Mouse (Mus musculus) ES-CJ7 (cell line): ENCODE measurements around the gene Ucp3.

Experiments
- DNase-seq: peaks from one replicate; pipeline ENCODE4 v3.0.0; 2011; ENCODE audit warnings: low read depth, low spot score

Ucp3 gene

GRCm38 (mm10) chr7:100472777-100473176, at the start of gene Ucp3:
Gene Ucp3 (plus strand): TSS chr7:100472990.
- no peak for DNase-seq

GRCm38 (mm10) chr7:100425795-100426194, 47.0 kb upstream of the Ucp3 start:
- DNase-seq = no peak

- DNase-seq = peak; percentile 61
Measured at GRCm38 (mm10) chr7:100429102-100429501, 43.7 kb upstream of the Ucp3 start.

- peak; percentile 33 for DNase-seq
Measured at GRCm38 (mm10) chr7:100429911-100430310, 42.9 kb upstream of the Ucp3 start.

- no peak for DNase-seq
Measured at GRCm38 (mm10) chr7:100431103-100431502, 41.7 kb upstream of the Ucp3 start.

GRCm38 (mm10) chr7:100433295-100433694, 39.5 kb upstream of the Ucp3 start:
- no peak for DNase-seq

- DNase-seq = no peak
Measured at GRCm38 (mm10) chr7:100443728-100444127, 29.1 kb upstream of the Ucp3 start.

GRCm38 (mm10) chr7:100446271-100446670, 26.5 kb upstream of the Ucp3 start:
- DNase-seq = no peak

- DNase-seq = no peak
Measured at GRCm38 (mm10) chr7:100448530-100448929, 24.3 kb upstream of the Ucp3 start.

GRCm38 (mm10) chr7:100448985-100449384, 23.8 kb upstream of the Ucp3 start:
- DNase-seq = no peak

- DNase-seq = no peak
Measured at GRCm38 (mm10) chr7:100458153-100458552, 14.6 kb upstream of the Ucp3 start.

GRCm38 (mm10) chr7:100459862-100460261, 12.9 kb upstream of the Ucp3 start:
- no peak for DNase-seq

GRCm38 (mm10) chr7:100461621-100462151, 11.1 kb upstream of the Ucp3 start:
- DNase-seq = no peak

GRCm38 (mm10) chr7:100463194-100463593, 9.6 kb upstream of the Ucp3 start:
- DNase-seq = no peak

GRCm38 (mm10) chr7:100463757-100464156, 9.0 kb upstream of the Ucp3 start:
- DNase-seq = no peak

- DNase-seq = no peak
Measured at GRCm38 (mm10) chr7:100464248-100464647, 8.5 kb upstream of the Ucp3 start.

- no peak for DNase-seq
Measured at GRCm38 (mm10) chr7:100465248-100465647, 7.5 kb upstream of the Ucp3 start.

GRCm38 (mm10) chr7:100465656-100466309, 7.0 kb upstream of the Ucp3 start:
- DNase-seq = no peak

GRCm38 (mm10) chr7:100466781-100467510, 5.8 kb upstream of the Ucp3 start:
- DNase-seq = no peak

- no peak for DNase-seq
Measured at GRCm38 (mm10) chr7:100468761-100469160, 4.0 kb upstream of the Ucp3 start.

- DNase-seq = no peak
Measured at GRCm38 (mm10) chr7:100469502-100469901, 3.3 kb upstream of the Ucp3 start.

GRCm38 (mm10) chr7:100470796-100471406, 1.9 kb upstream of the Ucp3 start:
- DNase-seq = no peak

GRCm38 (mm10) chr7:100471407-100471797, 1.4 kb upstream of the Ucp3 start:
- DNase-seq = no peak
